Mouse (Mus musculus) forebrain, embryonic 12.5 days (tissue): ENCODE results near the gene Rbp4. TPM values are rescaled to one million over a fixed set of nuclear protein-coding genes. Genes with fewer than 3 reads are reported as not detected.

Experiments
- ATAC-seq: fragments of 200-750 bp; cut with Nextera tagmentation; 2 replicates; pipeline ENCODE4 v1.8.0; 2017; ENCODE audit warnings: moderate TSS enrichment; ENCODE audit not compliant: low FRiP score
- H3K27ac ChIP-seq: fragments of 300-500 bp; sonication (generic); 2 replicates; pipeline ENCODE4 v1.5.1; 2016; ENCODE audit warnings: mild to moderate bottlenecking
- H3K27me3 ChIP-seq: fragments of 300-500 bp; sonication (generic); 2 replicates; pipeline ENCODE4 v1.6.1; 2016; ENCODE audit warnings: mild to moderate bottlenecking
- H3K36me3 ChIP-seq: fragments of 300-500 bp; sonication (generic); replicated peaks from 2 replicates; pipeline ENCODE4 v1.6.1; 2016; ENCODE audit warnings: mild to moderate bottlenecking
- H3K4me1 ChIP-seq: fragments of 300-500 bp; sonication (generic); 2 replicates; pipeline ENCODE4 v1.6.1; 2016
- H3K4me2 ChIP-seq: fragments of 300-500 bp; sonication (generic); 2 replicates; pipeline ENCODE4 v1.6.1; 2016; ENCODE audit warnings: mild to moderate bottlenecking, moderate library complexity
- H3K4me3 ChIP-seq: fragments of 300-500 bp; sonication (generic); replicated peaks from 2 replicates; pipeline ENCODE4 v1.5.1; 2016; ENCODE audit warnings: mild to moderate bottlenecking
- H3K9ac ChIP-seq: fragments of 300-500 bp; sonication (generic); 2 replicates; pipeline ENCODE4 v1.6.1; 2016; ENCODE audit warnings: mild to moderate bottlenecking
- H3K9me3 ChIP-seq: fragments of 300-500 bp; sonication (generic); 2 replicates; pipeline ENCODE4 v1.6.1; 2016
- WGBS: fragments of 180-500 bp; shearing (Covaris S2); methylation state at CpG from one replicate; pipeline ENCODE4 v1.1.7; 2016; 5-methylcytosine and 5-hydroxymethylcytosine counted together
- polyA plus RNA-seq: library from polyadenylated mRNA; unstranded; fragments of >200 nt; fragmentation: Nextera tagmentation; extraction: Ambion mirVana; gene quantifications from 2 replicates; pipeline ENCODE4 v1.2.1, GENCODE M21; 2016

The Rbp4 gene
- 0.75 and 0.94 TPM in 2 replicates for polyA plus RNA-seq

- peak within 1 kb of the TSS; percentile 57 for H3K4me3 ChIP-seq
- WGBS = 66% methylated on average over 6 of the region's 6 CpGs
- H3K36me3 ChIP-seq = no peaks in the 10 kb centered on the region
- peaks cover 41% of the 10 kb centered on the region for H3K27me3 ChIP-seq
- H3K9ac ChIP-seq = peak within 1 kb of the TSS; percentile 57
- ATAC-seq = no peak
- H3K4me2 ChIP-seq = peak within 1 kb of the TSS; percentile 86
- H3K9me3 ChIP-seq = no peaks in the 10 kb centered on the region
- no peak within 1 kb of the TSS for H3K27ac ChIP-seq
- H3K4me1 ChIP-seq = peaks cover 10% of the 10 kb centered on the region
These were observed at the start of gene Rbp4 for GRCm38 (mm10) chr19:38125219-38125610. Rbp4 (minus strand) TSS chr19:38125281.

- 63% methylated on average over 2 of the region's 2 CpGs for WGBS
- ATAC-seq = no peak
- no peaks in the 10 kb centered on the region for H3K4me1 ChIP-seq
- H3K9me3 ChIP-seq = no peaks in the 10 kb centered on the region
- no peak overlapping the region for H3K27ac ChIP-seq
- H3K27me3 ChIP-seq = no peaks in the 10 kb centered on the region
- H3K4me3 ChIP-seq = no peak overlapping the region
- no peak overlapping the region for H3K4me2 ChIP-seq
- no peak overlapping the region for H3K9ac ChIP-seq
- no peaks in the 10 kb centered on the region for H3K36me3 ChIP-seq
These were observed 39.6 kb upstream of the Rbp4 start for GRCm38 (mm10) chr19:38164633-38165032.

GRCm38 (mm10) chr19:38161648-38162354 lies 36.7 kb upstream of the Rbp4 start:
- Histone ChIP-seq H3K9me3 (no peaks in the 10 kb centered on the region), H3K4me1 (no peaks in the 10 kb centered on the region), H3K9ac (no peak overlapping the region), H3K27ac (no peak overlapping the region), H3K36me3 (no peaks in the 10 kb centered on the region), H3K4me3 (no peak overlapping the region), H3K4me2 (no peak overlapping the region), H3K27me3 (no peaks in the 10 kb centered on the region)
- 93% methylated on average over 21 of the region's 21 CpGs for WGBS
- no peak for ATAC-seq

- Histone ChIP-seq H3K4me2 (no peak overlapping the region), H3K4me3 (no peak overlapping the region), H3K27ac (no peak overlapping the region), H3K4me1 (no peaks in the 10 kb centered on the region), H3K36me3 (no peaks in the 10 kb centered on the region), H3K27me3 (no peaks in the 10 kb centered on the region), H3K9me3 (0 out of 2 replicates have a peak, but pooled peaks cover 3% of the 10 kb centered on the region), H3K9ac (no peak overlapping the region)
- no peak for ATAC-seq
- WGBS = 100% methylated on average over 1 of the region's 1 CpGs
These were observed 31.2 kb upstream of the Rbp4 start for GRCm38 (mm10) chr19:38156243-38156642.

- Histone ChIP-seq H3K4me2 (no peak overlapping the region), H3K4me3 (no peak overlapping the region), H3K27ac (no peak overlapping the region), H3K36me3 (no peaks in the 10 kb centered on the region), H3K27me3 (no peaks in the 10 kb centered on the region), H3K9ac (no peak overlapping the region), H3K9me3 (no peaks in the 10 kb centered on the region), H3K4me1 (no peaks in the 10 kb centered on the region)
- no peak for ATAC-seq
- WGBS = 80% methylated on average over 4 of the region's 4 CpGs
These were observed 18.6 kb upstream of the Rbp4 start for GRCm38 (mm10) chr19:38143540-38144271.

GRCm38 (mm10) chr19:38134806-38135205 lies 9.7 kb upstream of the Rbp4 start:
- Histone ChIP-seq H3K9ac (no peak overlapping the region), H3K4me1 (no peaks in the 10 kb centered on the region), H3K4me3 (no peak overlapping the region), H3K27ac (no peak overlapping the region), H3K9me3 (no peaks in the 10 kb centered on the region), H3K4me2 (no peak overlapping the region), H3K36me3 (no peaks in the 10 kb centered on the region), H3K27me3 (no peaks in the 10 kb centered on the region)
- no peak for ATAC-seq
- 88% methylated on average over 6 of the region's 6 CpGs for WGBS

GRCm38 (mm10) chr19:38133986-38134385 lies 8.9 kb upstream of the Rbp4 start:
- no peak for ATAC-seq
- 77% methylated on average over 11 of the region's 11 CpGs for WGBS
- no peak overlapping the region for H3K9ac ChIP-seq

GRCm38 (mm10) chr19:38132481-38132880 lies 7.4 kb upstream of the Rbp4 start, which contains the start of gene Pde6c:
Pde6c (plus strand) TSS chr19:38132781.
- no peak within 1 kb of the TSS for H3K9ac ChIP-seq
- H3K4me3 ChIP-seq = no peak within 1 kb of the TSS
- H3K27ac ChIP-seq = no peak within 1 kb of the TSS
- H3K27me3 ChIP-seq = no peaks in the 10 kb centered on the region
- WGBS = 81% methylated on average over 6 of the region's 6 CpGs
- no peak for ATAC-seq
- H3K4me2 ChIP-seq = no peak within 1 kb of the TSS
- H3K4me1 ChIP-seq = no peaks in the 10 kb centered on the region
- H3K36me3 ChIP-seq = no peaks in the 10 kb centered on the region
- no peaks in the 10 kb centered on the region for H3K9me3 ChIP-seq

More at GRCm38 (mm10) chr19:38133986-38134385, 8.9 kb upstream of the Rbp4 start:
- Histone ChIP-seq H3K4me1 (no peaks in the 10 kb centered on the region), H3K4me3 (no peak overlapping the region), H3K36me3 (no peaks in the 10 kb centered on the region), H3K27me3 (no peaks in the 10 kb centered on the region), H3K4me2 (no peak overlapping the region), H3K9me3 (no peaks in the 10 kb centered on the region), H3K27ac (no peak overlapping the region)

- H3K4me1 ChIP-seq = peaks cover 10% of the 10 kb centered on the region
- WGBS = 78% methylated on average over 8 of the region's 8 CpGs
- no peak overlapping the region for H3K27ac ChIP-seq
- no peaks in the 10 kb centered on the region for H3K9me3 ChIP-seq
- H3K4me2 ChIP-seq = no peak overlapping the region
- H3K9ac ChIP-seq = no peak overlapping the region
- no peak overlapping the region for H3K4me3 ChIP-seq
- peaks cover 37% of the 10 kb centered on the region for H3K27me3 ChIP-seq
- ATAC-seq = no peak
- no peaks in the 10 kb centered on the region for H3K36me3 ChIP-seq
These were observed 1.6 kb upstream of the Rbp4 start for GRCm38 (mm10) chr19:38126656-38127055.

- Histone ChIP-seq H3K27ac (no peak overlapping the region), H3K27me3 (peaks cover 41% of the 10 kb centered on the region), H3K36me3 (no peaks in the 10 kb centered on the region), H3K4me1 (peaks cover 10% of the 10 kb centered on the region), H3K4me3 (peak overlapping the region; percentile 57), H3K4me2 (peak overlapping the region; percentile 86), H3K9ac (peak overlapping the region; percentile 57), H3K9me3 (no peaks in the 10 kb centered on the region)
- 2% methylated on average over 38 of the region's 77 CpGs for WGBS
- peak; percentile 57 for ATAC-seq
These were observed 471 bp downstream of the Rbp4 start for GRCm38 (mm10) chr19:38124401-38125218.

GRCm38 (mm10) chr19:38123921-38124320 lies 1.2 kb downstream of the Rbp4 start:
- Histone ChIP-seq H3K4me1 (peaks cover 10% of the 10 kb centered on the region), H3K27me3 (peaks cover 41% of the 10 kb centered on the region), H3K27ac (no peak overlapping the region), H3K4me2 (peak overlapping the region; percentile 86), H3K9ac (no peak overlapping the region), H3K36me3 (no peaks in the 10 kb centered on the region), H3K9me3 (no peaks in the 10 kb centered on the region), H3K4me3 (peak overlapping the region; percentile 57)
- no peak for ATAC-seq
- WGBS = 28% methylated on average over 9 of the region's 9 CpGs

- Histone ChIP-seq H3K36me3 (no peaks in the 10 kb centered on the region), H3K4me2 (no peak overlapping the region), H3K9me3 (no peaks in the 10 kb centered on the region), H3K27ac (no peak overlapping the region), H3K27me3 (peaks cover 32% of the 10 kb centered on the region), H3K9ac (no peak overlapping the region), H3K4me1 (peaks cover 10% of the 10 kb centered on the region), H3K4me3 (no peak overlapping the region)
- no peak for ATAC-seq
- WGBS = 82% methylated on average over 5 of the region's 5 CpGs
These were observed 4.8 kb downstream of the Rbp4 start for GRCm38 (mm10) chr19:38120123-38120760.
